Mouse (Mus musculus) layer of hippocampus, adult 9-11 months (tissue): ENCODE measurements at regions not wholly inside any gene's neighbourhood (a gene's known extent, or its start where the extent isn't known, plus 50 kb on each side); places are given as distances from the start of the nearest gene placed in this dataset.
A peak's percentile ranks its signal among the peaks of the same experiment; 100 is the strongest.

ENCODE experiments used
- DNase-seq: peaks from one replicate; pipeline ENCODE4 v3.0.0; 2022

DNA sequence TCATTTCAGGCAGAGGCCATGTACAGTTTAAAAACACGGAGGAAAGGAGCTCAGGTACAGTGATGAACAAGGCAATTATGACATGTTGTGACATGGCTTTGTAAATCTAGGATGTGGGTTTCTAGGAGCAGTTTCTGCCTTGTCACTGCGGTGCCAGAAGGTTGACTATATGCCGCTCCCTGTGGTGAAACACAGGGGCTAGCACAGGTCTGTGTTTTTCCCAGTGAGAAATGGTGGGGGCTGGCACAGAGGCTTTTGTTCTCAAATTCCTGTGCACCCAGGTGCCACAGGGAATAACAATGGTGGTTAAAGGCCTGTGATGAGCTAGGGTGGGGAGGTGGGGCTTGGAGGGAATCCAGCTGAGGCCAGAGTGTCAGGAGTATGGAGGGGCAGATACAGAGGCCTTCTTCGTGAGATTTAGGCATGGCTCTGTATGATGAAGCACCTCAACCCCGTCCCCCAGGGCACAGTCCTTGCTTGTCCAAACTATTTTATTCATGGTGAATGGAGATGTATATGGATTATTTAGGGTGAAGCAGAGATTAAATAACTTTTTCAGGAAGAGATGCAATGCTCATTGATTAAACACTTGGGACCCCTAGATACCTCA, 80.0 kb upstream of the Inhba start:
- DNase-seq = no peak

- no peak for DNase-seq
Observed at GRCm38 (mm10) chr13:15935689-15936088, 76.0 kb upstream of the Inhba start.

GRCm38 (mm10) chr13:15936109-15936508, 75.5 kb upstream of the Inhba start:
- no peak for DNase-seq

- DNase-seq = peak; percentile 69
Observed at GRCm38 (mm10) chr13:15950143-15950542, 61.5 kb upstream of the Inhba start.

DNA sequence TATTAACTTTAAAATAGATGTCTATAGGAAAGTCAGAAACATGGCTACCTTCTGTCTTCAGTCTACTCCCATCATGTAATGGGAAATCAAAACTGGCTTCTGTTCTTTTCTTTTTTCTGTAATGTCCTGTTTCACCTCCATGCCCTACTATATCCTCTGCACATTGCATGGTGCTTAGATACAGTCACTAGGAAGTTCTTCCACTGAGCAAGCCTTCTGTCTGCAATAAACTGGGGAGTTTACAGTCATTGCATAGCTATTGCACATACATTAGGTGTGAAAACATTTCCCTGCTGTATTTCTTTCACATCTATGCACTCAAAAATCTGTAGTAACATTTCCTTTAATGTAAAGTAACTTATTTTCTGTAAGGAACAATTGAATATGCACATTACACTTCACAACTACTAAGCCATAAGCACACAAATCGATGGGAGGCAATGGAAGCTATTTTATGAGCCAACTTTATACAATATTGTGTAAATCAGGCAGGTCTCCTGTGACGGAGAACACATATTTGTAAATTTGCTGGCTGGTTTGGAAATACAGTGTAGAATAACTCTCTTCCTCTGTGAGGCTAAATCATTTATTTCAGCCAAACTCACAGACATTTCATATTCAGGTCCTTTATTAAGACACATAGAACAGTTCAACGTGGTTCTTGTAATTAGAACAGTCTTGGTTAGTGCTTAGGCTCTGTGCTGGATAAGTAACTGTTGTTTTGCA, 60.6 kb upstream of the Inhba start:
- no peak for DNase-seq
